Mouse (Mus musculus): ENCODE results near the gene Rtn1.

The Rtn1 gene

GRCm38 (mm10) chr12:72408954-72409353 is at the start of gene Rtn1:
Gene Rtn1 (minus strand): TSS chr12:72409054.
- no peak for DNase-seq

- DNase-seq = no peak
These were observed 45.1 kb upstream of the Rtn1 start for GRCm38 (mm10) chr12:72453941-72454340.

DNA sequence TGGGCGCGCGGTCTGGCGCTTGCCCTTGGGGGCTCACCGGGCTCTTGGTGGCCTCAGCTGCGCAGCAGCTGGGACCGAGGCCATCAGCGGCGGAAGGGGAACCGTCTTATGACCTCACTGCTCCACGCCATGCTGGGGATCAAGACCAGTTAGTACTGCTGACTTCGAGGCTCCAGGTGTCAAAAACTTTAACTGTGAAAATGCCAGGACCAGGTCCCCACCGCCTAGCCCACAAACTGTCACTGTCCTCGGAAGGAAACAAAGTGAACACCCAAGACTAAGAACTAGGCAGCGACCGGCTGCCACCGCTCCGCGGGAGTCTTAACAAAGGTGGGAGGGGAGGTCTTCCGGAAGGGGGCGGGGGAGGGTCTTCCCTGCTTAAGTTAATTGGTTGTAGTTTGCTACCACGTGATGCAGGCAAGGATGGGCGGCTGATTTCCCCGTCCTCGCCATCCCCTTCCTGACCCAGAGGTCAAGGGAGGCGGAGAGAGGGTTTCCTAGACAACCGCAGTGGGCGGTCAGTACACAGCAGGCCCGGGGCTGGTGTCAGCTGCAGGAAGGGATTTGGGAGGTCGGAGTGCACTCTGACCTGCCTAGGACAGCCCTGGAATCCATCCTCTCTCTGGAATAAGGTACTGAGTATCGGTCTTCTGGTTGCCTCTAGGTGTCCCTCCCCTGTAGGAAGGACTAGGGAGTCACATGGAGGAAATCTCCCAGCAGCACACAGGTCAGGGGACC is 33.2 kb upstream of the Rtn1 start, which contains the start of gene Lrrc9:
TSS of gene Lrrc9 (plus strand) at position 28 of the 738 bp plus-strand sequence.
- peak; percentile 66 for DNase-seq

DNA sequence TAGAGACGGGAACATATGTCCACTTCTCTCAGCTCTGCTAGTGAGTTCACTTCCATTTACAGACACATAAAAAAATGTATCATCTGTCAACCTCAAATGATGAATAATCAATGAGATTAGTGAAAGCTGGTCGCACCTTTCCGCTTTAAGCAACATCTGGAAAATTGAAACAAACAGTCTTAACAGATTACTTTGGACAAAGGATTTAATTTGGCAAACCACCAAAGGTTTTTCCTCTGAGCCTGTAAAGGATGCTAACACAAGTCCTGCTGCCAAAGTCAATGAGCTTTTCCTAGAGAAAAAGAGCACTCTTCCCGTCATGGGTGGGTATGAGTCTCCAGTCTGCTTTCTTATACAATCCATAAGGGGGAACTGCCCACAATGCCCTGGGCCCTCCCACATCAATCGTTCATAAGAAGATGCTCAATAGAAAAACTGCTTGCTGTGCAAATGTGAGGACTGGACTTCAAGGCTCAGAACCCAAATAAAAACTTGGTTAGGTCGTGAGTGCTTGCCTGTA is 30.2 kb upstream of the Rtn1 start:
- no peak for DNase-seq

DNA sequence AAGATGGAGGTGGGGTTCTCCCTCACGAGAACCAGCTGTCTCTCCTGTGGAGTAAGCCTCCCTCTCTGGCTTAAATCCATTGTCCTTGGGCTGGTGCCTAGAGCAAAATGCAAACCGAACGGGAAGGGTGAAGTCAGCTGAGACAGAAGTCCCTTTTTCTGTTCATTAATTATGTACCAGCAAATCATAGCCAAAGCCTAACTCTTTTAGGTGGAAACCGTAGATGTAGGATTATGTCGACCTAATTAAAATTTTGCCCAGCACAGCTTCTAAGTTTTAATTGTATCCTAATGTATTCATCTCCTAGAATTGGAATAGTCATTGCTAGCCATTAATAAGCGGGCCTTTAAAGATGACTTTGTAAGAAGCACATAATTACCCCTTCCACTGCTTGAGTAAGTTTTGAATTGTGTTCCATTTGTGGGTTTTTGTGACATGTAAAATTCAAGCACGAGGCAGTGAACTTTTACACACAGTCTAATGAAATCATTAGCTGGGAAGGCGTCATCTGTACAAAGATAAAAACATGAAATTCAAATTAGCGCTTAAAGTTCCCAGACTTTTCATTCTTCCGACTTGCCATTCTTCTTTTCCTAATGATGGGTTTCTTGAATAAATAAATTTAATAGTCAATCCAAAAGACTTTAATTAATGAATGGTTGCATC is 29.0 kb upstream of the Rtn1 start:
- no peak for DNase-seq

DNA sequence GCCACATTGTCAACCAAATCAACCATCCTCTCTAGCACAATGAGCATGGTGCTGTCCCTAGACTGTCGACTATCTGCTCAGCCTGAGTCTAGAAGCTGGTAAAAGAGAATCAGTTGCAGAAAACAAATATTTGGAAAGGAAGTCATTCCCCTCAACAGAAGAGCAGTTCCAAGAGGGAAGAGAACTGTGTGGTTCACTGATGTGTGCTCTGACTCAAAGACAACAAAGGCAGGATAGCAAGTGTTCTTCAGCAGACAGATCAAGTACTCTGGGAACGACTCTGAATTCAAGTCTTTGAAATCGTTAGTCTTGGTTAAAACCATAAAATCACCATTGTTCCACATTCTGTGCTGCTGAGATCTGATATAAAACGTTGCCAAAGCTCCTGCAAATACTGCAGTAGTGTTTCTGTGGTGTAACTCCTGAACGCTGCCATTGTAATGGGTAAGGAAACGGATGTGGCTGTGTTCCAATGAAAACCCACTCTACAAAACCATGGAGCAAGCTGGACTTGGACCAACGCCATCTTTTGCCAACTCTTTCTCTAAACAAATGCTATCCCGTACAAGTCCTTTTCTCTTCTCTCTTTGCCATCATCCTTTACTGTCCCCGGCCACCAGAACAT is 24.5 kb upstream of the Rtn1 start:
- DNase-seq = peak; percentile 10

GRCm38 (mm10) chr12:72432209-72432608 is 23.4 kb upstream of the Rtn1 start:
- peak; percentile 11 for DNase-seq

DNA sequence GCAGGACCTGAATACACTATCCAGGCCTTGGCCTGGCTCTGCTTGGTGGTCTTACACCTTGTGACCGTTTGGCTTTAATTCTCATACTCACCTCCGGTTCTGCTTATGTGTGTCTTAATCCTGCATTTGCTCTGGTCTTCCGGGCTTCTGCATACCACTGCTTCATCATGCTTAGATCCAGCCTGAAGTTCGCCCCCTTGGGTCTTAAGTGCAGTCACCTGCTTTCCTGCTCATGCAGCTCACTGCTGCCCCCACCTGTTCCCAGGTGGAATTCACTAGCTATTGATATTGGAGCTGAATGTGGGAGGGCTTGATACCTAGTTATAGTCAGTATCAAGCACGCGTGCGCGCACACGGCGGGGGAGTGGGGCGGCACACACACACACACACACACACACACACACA is 18.9 kb upstream of the Rtn1 start:
- DNase-seq = peak; percentile 81

DNA sequence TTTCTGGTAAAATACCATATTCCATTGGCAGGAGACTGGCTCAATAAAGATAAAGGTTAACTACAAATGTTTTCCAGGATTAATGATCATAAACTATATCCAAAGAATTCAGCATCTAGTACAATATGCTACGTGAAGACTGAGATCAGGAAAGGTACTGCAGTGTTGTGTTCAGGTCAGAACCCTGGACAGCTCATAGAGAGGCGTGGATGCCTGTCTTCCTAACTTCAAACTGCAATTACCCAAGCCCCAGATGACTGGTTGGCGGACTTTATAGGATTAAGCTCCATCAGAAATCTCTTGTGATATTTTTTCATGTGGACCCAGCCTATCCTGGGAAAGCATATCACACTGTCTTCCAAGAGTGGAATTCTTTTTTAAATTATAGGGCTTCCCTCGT is 13.8 kb upstream of the Rtn1 start:
- DNase-seq = peak; percentile 45

DNA sequence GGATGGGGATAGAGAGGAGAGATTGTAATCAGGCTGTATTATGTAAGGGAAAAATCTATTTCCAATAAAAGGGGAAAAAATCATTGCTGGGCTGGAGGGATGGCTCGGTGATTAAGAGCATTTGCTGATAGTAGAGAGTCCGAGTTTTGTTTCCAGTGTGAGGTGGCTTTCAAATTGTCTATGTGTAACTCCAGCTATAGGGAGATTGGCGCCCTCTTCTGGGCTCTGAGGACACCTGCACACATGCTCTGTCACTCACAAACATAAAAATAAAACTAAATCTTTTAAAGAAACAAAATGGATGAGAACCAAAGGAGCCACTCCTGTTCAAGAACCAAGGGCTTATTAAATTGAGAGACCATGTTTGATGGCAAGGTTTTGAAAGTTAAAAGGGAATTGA is 8.9 kb upstream of the Rtn1 start:
- DNase-seq = peak; percentile 23

GRCm38 (mm10) chr12:72408111-72408891 is 553 bp downstream of the Rtn1 start:
- DNase-seq = peak; percentile 67

- no peak for DNase-seq
These were observed 1.1 kb downstream of the Rtn1 start for GRCm38 (mm10) chr12:72407721-72408110.

- no peak for DNase-seq
These were observed 1.7 kb downstream of the Rtn1 start for GRCm38 (mm10) chr12:72407146-72407545.

GRCm38 (mm10) chr12:72405031-72405430 is 3.8 kb downstream of the Rtn1 start:
- DNase-seq = no peak

DNA sequence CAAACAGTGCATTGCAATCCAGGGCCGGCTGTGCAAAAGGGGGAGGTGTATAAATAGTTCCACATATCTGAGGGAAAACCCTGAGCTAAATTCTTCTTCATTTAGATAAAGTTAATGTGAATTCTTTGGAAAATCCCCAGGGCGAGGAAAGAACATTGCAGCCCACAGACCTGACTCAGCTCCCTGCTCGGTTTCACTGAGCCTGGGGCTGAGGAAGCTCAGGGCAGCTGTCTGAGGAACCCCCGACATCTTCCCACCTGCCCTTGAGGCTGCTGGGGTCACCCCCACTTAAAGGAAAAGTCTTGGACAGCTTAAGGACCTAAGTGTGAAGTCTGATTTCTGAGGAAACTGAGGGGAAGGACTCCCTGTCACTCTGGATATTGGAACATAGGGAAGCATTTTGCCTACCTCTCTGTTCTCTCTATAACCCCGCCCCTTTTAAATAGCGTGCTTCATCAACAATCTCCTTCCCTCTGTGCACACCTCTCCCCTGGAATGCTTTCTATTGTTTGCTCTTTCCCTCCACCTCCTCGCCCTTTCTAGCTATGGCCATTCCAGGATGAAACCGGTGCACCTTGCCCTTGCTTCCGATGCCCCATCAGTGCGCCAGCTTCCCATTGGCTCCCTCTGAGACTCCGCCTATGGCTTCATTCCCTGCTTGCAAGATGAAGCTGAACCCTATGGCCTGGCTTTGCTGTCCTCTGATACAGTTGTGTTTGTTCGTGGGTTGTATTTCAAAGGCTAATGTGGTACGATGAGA is 15.6 kb downstream of the Rtn1 start:
- no peak for DNase-seq

DNA sequence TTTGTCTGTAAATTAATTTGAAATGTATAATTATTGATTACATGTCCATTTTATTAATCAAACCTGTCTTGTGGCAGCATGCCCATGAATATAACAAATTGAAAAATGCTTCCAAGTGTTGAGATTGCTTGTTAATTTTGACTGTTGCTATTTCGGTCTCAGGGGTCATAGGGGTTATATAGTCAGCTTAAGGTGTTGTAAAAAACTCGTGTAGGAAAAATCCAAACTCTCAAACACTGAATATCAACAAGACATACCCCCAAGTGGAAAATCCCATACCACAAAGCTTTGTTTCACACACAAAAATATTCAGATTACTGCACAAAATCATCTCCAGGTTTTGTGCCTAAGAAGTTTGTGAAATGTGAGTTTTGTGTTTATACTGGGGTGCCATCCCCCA is 18.5 kb downstream of the Rtn1 start:
- DNase-seq = no peak

DNA sequence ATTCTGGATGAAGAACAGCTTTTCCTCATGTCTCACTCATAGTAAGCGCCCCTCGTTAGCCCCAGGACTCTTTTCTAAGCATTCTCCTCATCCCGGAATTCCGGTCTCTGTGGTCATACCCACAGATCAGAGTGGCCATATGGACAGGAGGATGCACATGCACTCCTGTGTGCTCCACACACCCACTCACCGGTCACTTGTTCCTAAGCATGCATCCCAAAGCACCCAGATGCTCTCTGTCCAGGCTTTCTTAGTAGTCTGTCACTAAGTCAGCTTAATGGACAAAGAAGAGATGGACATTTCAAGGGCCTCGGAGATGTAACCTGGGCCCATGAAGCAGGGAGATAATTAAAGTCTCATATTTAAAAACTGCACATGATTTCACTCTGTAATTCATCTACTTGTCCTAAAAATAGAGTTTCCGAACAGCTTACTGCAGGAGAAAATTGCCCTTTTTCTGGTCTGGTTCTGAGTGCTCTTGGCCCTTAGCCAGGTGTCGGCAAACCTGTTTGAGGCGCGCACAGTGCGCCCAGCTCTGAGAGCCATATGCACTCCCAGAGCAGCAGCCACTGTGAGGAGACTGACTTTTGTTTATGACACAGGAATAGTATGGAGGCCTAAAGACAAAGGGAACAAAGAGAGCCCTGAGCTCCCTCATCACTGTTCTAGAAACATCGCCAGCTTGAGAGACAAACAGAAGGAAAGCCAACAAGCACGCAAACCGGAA is 19.3 kb downstream of the Rtn1 start:
- DNase-seq = peak; percentile 16

DNA sequence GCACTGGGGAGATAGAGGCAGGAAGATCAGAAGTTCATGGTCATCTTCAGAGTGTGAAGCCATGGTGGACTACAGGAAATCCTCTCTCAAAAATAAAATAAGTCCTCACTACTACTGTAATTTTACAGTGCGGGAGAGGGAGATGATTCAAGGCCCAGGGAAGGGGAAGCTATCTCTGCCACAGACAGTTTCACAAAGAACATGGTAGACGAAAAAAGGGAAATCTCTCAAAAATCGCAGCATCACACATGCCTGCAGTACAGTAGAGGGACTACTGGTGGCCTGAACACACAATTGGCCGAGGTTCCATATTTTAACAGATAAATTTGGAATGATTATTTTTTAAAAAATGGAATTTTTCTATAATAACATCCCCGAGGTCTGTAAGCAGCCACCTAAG is 20.0 kb downstream of the Rtn1 start:
- DNase-seq = no peak

- no peak for DNase-seq
These were observed 20.7 kb downstream of the Rtn1 start for GRCm38 (mm10) chr12:72388135-72388534.

GRCm38 (mm10) chr12:72376309-72376708 is 32.5 kb downstream of the Rtn1 start:
- DNase-seq = no peak

- DNase-seq = no peak
These were observed 34.0 kb downstream of the Rtn1 start for GRCm38 (mm10) chr12:72374823-72375225.
